Mouse (Mus musculus) heart, adult 2 months (tissue): ENCODE data around the gene Eif4e3.

Source experiments
- CTCF ChIP-seq: fragments of 200-600 bp; IDR thresholded peaks from 2 replicates; pipeline ENCODE4 v1.8.1; 2022; ENCODE audit warnings: antibody characterized with exemption, mild to moderate bottlenecking, moderate library complexity
- EP300 ChIP-seq: fragments of 200-500 bp; IDR thresholded peaks from 2 replicates; pipeline ENCODE4 v1.6.1; 2011; ENCODE audit warnings: low read depth, low read length, control low read depth; ENCODE audit not compliant: insufficient read depth
- POLR2A ChIP-seq: fragments of 200-500 bp; IDR thresholded peaks from 2 replicates; pipeline ENCODE4 v1.6.1; 2011; ENCODE audit warnings: mild to moderate bottlenecking, low read depth, low read length, control low read depth; ENCODE audit not compliant: insufficient read depth

GRCm38 (mm10) chr6:99604758-99605157, 61.8 kb downstream of the Eif4e3 start:
- TF ChIP-seq CTCF (no peak), POLR2A (no peak), EP300 (no peak)
